Mouse (Mus musculus): ENCODE measurements at regions not wholly inside any gene's neighbourhood (a gene's known extent, or its start where the extent isn't known, plus 50 kb on each side); places are given as distances from the start of the nearest gene placed in this dataset.
A peak's percentile ranks its signal among the peaks of the same experiment; 100 is the strongest.

DNA sequence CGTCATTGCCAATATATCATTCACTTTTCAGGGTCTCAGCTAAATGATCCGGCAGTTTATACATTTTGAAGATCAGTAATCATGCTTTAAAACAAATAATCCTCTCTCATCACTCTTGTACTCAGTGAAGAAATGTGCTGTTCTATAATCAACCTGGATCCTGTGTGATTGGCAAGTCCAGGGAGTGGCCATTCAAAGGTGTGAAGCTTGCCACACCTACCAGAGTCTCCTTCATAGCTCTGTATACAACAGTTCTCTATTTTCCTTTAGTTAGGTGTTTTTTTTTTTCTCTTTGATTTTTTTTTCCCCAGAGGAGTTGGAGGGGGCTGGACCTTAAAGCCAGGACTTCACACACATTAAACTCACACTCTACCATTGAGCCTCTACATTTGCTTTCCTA, 92.7 kb upstream of the Mon1b start:
- Histone ChIP-seq H3K36me3 (ENCODE audit: control insufficient read depth, insufficient read depth, low read length) (no peaks in the 10 kb centered on the region), H3K4me1 (ENCODE audit: control insufficient read depth, insufficient read depth, low read depth, low read length) (no peaks in the 10 kb centered on the region), H3K4me3 (ENCODE audit: low read length) (no peak overlapping the region), H3K27me3 (replicated peaks; ENCODE audit: control insufficient read depth, insufficient read depth, low read length) (no peaks in the 10 kb centered on the region), H3K9me3 (ENCODE audit: control insufficient read depth, low read length) (no peaks in the 10 kb centered on the region), H3K4me2 (ENCODE audit: low read length) (no peak overlapping the region), H3K9ac (ENCODE audit: low read depth, low read length) (no peak overlapping the region), H3K27ac (ENCODE audit: low read depth, low read length) (no peak overlapping the region)
- no peak for ATAC-seq
- WGBS = 89% methylated on average over 2 of the region's 2 CpGs

DNA sequence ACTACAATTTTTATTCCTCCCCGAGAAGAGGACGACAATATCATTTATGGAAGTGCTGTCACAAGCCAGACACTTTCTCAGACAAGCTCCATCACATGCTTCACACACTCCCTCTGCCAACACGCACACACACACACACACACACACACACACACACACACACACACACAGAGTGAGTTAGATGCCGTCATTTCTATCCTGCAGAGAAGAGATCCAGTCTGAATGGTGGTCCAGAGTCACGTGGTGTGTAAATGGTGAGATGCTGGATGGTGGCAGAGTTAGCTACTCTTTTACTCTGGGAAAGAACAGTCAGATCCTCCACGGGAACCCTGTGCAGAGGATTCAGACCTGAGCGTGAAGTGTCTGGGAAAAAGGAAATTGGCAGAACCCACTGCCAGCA, 86.2 kb upstream of the Mon1b start:
- 66% methylated on average over 7 of the region's 7 CpGs for WGBS
- H3K4me3 ChIP-seq (ENCODE audit: low read length) = no peak overlapping the region

GRCm38 (mm10) chr8:113551454-113552273, 83.7 kb upstream of the Mon1b start:
- Histone ChIP-seq H3K4me3 (ENCODE audit: low read length) (no peak overlapping the region), H3K9ac (ENCODE audit: low read depth, low read length) (no peak overlapping the region), H3K4me2 (ENCODE audit: low read length) (no peak overlapping the region), H3K36me3 (ENCODE audit: control insufficient read depth, insufficient read depth, low read length) (no peaks in the 10 kb centered on the region), H3K9me3 (ENCODE audit: control insufficient read depth, low read length) (no peaks in the 10 kb centered on the region), H3K4me1 (ENCODE audit: control insufficient read depth, insufficient read depth, low read depth, low read length) (peaks cover 3% of the 10 kb centered on the region), H3K27ac (ENCODE audit: low read depth, low read length) (no peak overlapping the region), H3K27me3 (replicated peaks; ENCODE audit: control insufficient read depth, insufficient read depth, low read length) (no peaks in the 10 kb centered on the region)
- 78% methylated on average over 12 of the region's 12 CpGs for WGBS
- no peak for ATAC-seq

More for the DNA sequence above, 86.2 kb upstream of the Mon1b start:
- no peaks in the 10 kb centered on the region for H3K27me3 ChIP-seq (replicated peaks; ENCODE audit: control insufficient read depth, insufficient read depth, low read length)
- no peak overlapping the region for H3K27ac ChIP-seq (ENCODE audit: low read depth, low read length)
- H3K36me3 ChIP-seq (ENCODE audit: control insufficient read depth, insufficient read depth, low read length) = no peaks in the 10 kb centered on the region
- no peaks in the 10 kb centered on the region for H3K4me1 ChIP-seq (ENCODE audit: control insufficient read depth, insufficient read depth, low read depth, low read length)
- no peak overlapping the region for H3K4me2 ChIP-seq (ENCODE audit: low read length)
- H3K9me3 ChIP-seq (ENCODE audit: control insufficient read depth, low read length) = no peaks in the 10 kb centered on the region
- ATAC-seq = no peak
- H3K9ac ChIP-seq (ENCODE audit: low read depth, low read length) = no peak overlapping the region

DNA sequence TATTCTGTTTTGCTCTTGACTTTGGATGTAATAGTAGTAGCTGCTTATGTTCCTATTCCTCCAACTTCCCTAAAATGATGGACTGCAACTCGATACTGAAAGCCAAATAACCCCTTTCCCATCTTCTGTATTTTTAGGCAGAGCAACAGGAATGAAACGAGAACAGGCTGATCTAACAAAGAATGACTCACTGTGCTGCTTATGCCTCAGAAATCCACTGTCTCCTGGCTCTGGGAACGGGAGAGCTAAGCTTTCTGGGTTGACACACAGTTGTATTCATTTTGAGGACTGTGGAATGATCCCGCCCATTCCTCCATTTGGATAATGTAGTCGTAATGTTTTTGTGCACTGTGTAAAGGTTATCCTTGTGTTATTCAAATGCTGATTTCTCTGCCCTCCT, 82.6 kb upstream of the Mon1b start:
- H3K9me3 ChIP-seq (ENCODE audit: control insufficient read depth, low read length) = no peaks in the 10 kb centered on the region
- no peak overlapping the region for H3K4me2 ChIP-seq (ENCODE audit: low read length)
- H3K27me3 ChIP-seq (replicated peaks; ENCODE audit: control insufficient read depth, insufficient read depth, low read length) = no peaks in the 10 kb centered on the region
- no peak overlapping the region for H3K27ac ChIP-seq (ENCODE audit: low read depth, low read length)
- peaks cover 3% of the 10 kb centered on the region for H3K4me1 ChIP-seq (ENCODE audit: control insufficient read depth, insufficient read depth, low read depth, low read length)
- WGBS = 68% methylated on average over 5 of the region's 5 CpGs
- H3K4me3 ChIP-seq (ENCODE audit: low read length) = no peak overlapping the region
- no peak for ATAC-seq
- no peak overlapping the region for H3K9ac ChIP-seq (ENCODE audit: low read depth, low read length)
- H3K36me3 ChIP-seq (ENCODE audit: control insufficient read depth, insufficient read depth, low read length) = no peaks in the 10 kb centered on the region

- Histone ChIP-seq H3K27me3 (replicated peaks; ENCODE audit: control insufficient read depth, insufficient read depth, low read length) (no peaks in the 10 kb centered on the region), H3K4me2 (ENCODE audit: low read length) (peak overlapping the region; percentile 34), H3K27ac (ENCODE audit: low read depth, low read length) (no peak overlapping the region), H3K4me3 (ENCODE audit: low read length) (no peak overlapping the region), H3K4me1 (ENCODE audit: control insufficient read depth, insufficient read depth, low read depth, low read length) (peaks cover 3% of the 10 kb centered on the region), H3K9ac (ENCODE audit: low read depth, low read length) (no peak overlapping the region), H3K9me3 (ENCODE audit: control insufficient read depth, low read length) (no peaks in the 10 kb centered on the region), H3K36me3 (ENCODE audit: control insufficient read depth, insufficient read depth, low read length) (no peaks in the 10 kb centered on the region)
- no peak for ATAC-seq
- WGBS = 8% methylated on average over 12 of the region's 12 CpGs
These were observed 80.5 kb upstream of the Mon1b start for GRCm38 (mm10) chr8:113554700-113555455.

- Histone ChIP-seq H3K27ac (ENCODE audit: low read depth, low read length) (no peak overlapping the region), H3K36me3 (ENCODE audit: control insufficient read depth, insufficient read depth, low read length) (no peaks in the 10 kb centered on the region), H3K4me3 (ENCODE audit: low read length) (no peak overlapping the region), H3K4me2 (ENCODE audit: low read length) (no peak overlapping the region), H3K9ac (ENCODE audit: low read depth, low read length) (no peak overlapping the region), H3K4me1 (ENCODE audit: control insufficient read depth, insufficient read depth, low read depth, low read length) (peaks cover 3% of the 10 kb centered on the region), H3K9me3 (ENCODE audit: control insufficient read depth, low read length) (no peaks in the 10 kb centered on the region), H3K27me3 (replicated peaks; ENCODE audit: control insufficient read depth, insufficient read depth, low read length) (no peaks in the 10 kb centered on the region)
- WGBS = 69% methylated on average over 5 of the region's 5 CpGs
- no peak for ATAC-seq
These were observed 78.4 kb upstream of the Mon1b start for GRCm38 (mm10) chr8:113556994-113557393.

GRCm38 (mm10) chr8:113581098-113581497, 54.3 kb upstream of the Mon1b start:
- H3K9me3 ChIP-seq (ENCODE audit: control insufficient read depth, low read length) = no peaks in the 10 kb centered on the region

DNA sequence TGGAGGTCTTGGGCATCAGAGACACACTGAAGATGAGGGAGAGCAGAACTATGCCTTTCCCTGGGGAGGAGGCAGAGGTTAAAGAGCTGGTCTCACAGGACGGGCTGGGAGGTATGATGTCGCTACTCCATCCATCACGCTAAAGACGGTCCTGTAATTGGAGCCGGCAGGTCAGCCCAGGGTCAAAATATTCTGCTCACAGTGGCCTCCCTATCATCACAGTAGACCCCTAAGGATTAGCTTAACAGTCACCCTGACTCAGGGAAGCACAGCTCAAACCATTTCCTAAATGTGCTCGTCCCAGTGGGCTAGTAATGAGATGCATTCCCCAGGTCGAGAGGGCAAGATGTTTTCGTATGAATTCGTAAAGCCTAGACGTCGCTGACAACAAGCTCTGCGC, 53.7 kb upstream of the Mon1b start:
- WGBS = 28% methylated on average over 12 of the region's 12 CpGs

More at GRCm38 (mm10) chr8:113581098-113581497, 54.3 kb upstream of the Mon1b start:
- Histone ChIP-seq H3K27ac (ENCODE audit: low read depth, low read length) (no peak overlapping the region), H3K4me3 (ENCODE audit: low read length) (no peak overlapping the region), H3K36me3 (ENCODE audit: control insufficient read depth, insufficient read depth, low read length) (no peaks in the 10 kb centered on the region), H3K9ac (ENCODE audit: low read depth, low read length) (no peak overlapping the region), H3K27me3 (replicated peaks; ENCODE audit: control insufficient read depth, insufficient read depth, low read length) (no peaks in the 10 kb centered on the region), H3K4me2 (ENCODE audit: low read length) (no peak overlapping the region), H3K4me1 (ENCODE audit: control insufficient read depth, insufficient read depth, low read depth, low read length) (peaks cover 5% of the 10 kb centered on the region)
- 48% methylated on average over 10 of the region's 10 CpGs for WGBS
- ATAC-seq = no peak

DNA sequence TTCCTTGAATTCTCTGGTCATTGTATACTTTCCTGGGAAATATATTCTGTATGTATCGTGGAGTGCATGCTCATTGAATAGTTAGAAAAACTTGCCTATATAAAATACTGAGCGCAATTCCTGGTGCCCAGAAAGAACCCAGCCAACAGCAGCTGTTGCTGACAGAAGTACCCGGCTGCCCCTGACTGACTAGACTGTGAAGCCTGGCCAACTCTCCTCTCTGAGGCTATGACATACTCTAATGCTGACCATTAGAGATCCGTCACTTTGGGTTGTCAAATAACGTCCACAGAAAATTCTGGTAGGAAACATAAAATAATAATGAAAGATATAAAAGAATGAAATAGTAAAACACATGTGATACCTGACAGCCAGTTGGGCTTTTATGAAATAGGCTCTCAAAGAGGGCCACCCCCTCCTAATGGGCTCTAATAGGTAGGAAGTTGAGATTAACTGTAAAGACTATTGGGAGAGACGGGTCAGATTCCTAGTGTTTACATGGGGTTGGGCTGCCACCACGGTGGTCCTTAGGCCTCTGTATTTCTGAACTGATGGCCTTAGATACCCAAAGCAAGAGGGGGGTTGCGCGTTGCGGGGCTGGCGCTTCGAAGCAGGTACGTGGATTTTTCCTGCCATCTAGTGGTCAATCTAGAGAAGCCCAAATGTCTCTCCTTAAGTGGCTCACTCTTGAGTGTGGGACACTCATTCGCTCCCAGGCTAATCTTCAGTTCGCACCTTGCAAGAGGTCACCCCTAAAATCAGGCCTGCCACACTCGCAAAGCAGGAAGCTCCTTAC, 53.0 kb upstream of the Mon1b start:
- H3K36me3 ChIP-seq (ENCODE audit: control insufficient read depth, insufficient read depth, low read length) = no peaks in the 10 kb centered on the region
- no peak overlapping the region for H3K4me3 ChIP-seq (ENCODE audit: low read length)
- H3K4me2 ChIP-seq (ENCODE audit: low read length) = peak overlapping the region; percentile 41
- H3K27ac ChIP-seq (ENCODE audit: low read depth, low read length) = no peak overlapping the region
- 25% methylated on average over 16 of the region's 16 CpGs for WGBS
- no peak overlapping the region for H3K9ac ChIP-seq (ENCODE audit: low read depth, low read length)
- H3K27me3 ChIP-seq (replicated peaks; ENCODE audit: control insufficient read depth, insufficient read depth, low read length) = no peaks in the 10 kb centered on the region
- peaks cover 5% of the 10 kb centered on the region for H3K4me1 ChIP-seq (ENCODE audit: control insufficient read depth, insufficient read depth, low read depth, low read length)
- H3K9me3 ChIP-seq (ENCODE audit: control insufficient read depth, low read length) = no peaks in the 10 kb centered on the region
- peak; percentile 83 for ATAC-seq

More for the DNA sequence above, 53.7 kb upstream of the Mon1b start:
- no peak overlapping the region for H3K4me3 ChIP-seq (ENCODE audit: low read length)
- no peak overlapping the region for H3K4me2 ChIP-seq (ENCODE audit: low read length)
- H3K36me3 ChIP-seq (ENCODE audit: control insufficient read depth, insufficient read depth, low read length) = no peaks in the 10 kb centered on the region
- H3K27me3 ChIP-seq (replicated peaks; ENCODE audit: control insufficient read depth, insufficient read depth, low read length) = no peaks in the 10 kb centered on the region
- H3K9me3 ChIP-seq (ENCODE audit: control insufficient read depth, low read length) = no peaks in the 10 kb centered on the region
- ATAC-seq = no peak
- no peak overlapping the region for H3K9ac ChIP-seq (ENCODE audit: low read depth, low read length)
- no peak overlapping the region for H3K27ac ChIP-seq (ENCODE audit: low read depth, low read length)
- H3K4me1 ChIP-seq (ENCODE audit: control insufficient read depth, insufficient read depth, low read depth, low read length) = peaks cover 5% of the 10 kb centered on the region

All from hindbrain, embryonic 16.5 days (tissue).